Mouse (Mus musculus): ENCODE results near the gene Supt4a.

DNA sequence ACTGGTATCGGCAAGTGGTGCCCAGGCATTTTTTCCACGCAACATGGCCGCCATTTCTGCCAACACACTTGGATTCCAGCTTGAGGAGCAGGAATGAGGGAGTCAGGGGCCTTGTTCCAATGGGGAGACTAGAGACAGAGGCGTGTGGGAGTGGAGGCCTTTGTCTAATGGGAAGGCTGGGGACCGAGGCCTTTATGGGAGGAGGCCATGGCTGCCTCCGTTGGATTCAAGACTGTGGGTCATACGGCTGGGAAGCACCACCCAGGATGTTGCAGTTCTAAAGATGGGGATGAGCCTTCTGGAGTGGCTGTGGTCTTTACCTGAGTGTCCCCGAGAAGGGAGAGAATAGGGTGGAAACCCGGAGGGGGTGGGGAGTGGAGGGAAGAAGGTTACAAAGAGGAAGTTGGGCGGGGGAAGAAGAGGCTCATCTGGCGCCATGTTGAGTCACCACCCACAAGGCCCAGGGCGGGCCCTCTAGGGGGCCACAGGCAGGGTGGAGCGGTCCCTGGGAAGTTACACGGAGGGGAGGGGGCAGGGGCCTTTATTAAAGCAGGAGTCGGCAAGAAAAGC is 19.0 kb downstream of the Supt4a start:
- TF ChIP-seq POLR2A (IDR thresholded peaks at IDR 0.05; ENCODE audit: borderline replicate concordance, extremely low read depth, low read depth, low read length) (peak; percentile 37; the same call in 1 of the 2 replicates), CTCF (IDR thresholded peaks at IDR 0.05; ENCODE audit: insufficient read depth, low read length) (no peak)
